Mouse (Mus musculus) stomach, postnatal 0 days (tissue): Measurements from ENCODE around the gene Olfr1034.

Source experiments
- CTCF ChIP-seq: IDR thresholded peaks from 2 replicates; pipeline ENCODE4 v1.5.1; 2016; ENCODE audit warnings: antibody characterized with exemption, low read depth, mild to moderate bottlenecking, moderate library complexity
- EP300 ChIP-seq: optimal IDR thresholded peaks from 2 replicates; pipeline ENCODE3; 2016; ENCODE audit warnings: antibody characterized with exemption

- TF ChIP-seq CTCF (no peak), EP300 (no peak)
Measured at GRCm38 (mm10) chr2:86045561-86045960, at the start of gene Olfr1034.
